In genomic region chr12:117347135-117347534, GRCm38 (mm10) we compare ENCODE assay signal across 20 mouse cellular contexts.
DNase-seq lines count a peak whose midpoint lies in the region; ATAC-seq lines count a peak whose summit lies in the region.
"Had no signal": no experiment of that assay in that cellular context is flagged by ENCODE, and none has a peak within 500 bp of the region (broad histone marks: within the 10 kb centered on the region; RNA-seq: fewer than 3 reads in every experiment).

No protein-coding gene starts in this region.

- no peak for ATAC-seq in heart, embryonic 13.5 days (ENCODE audit: extremely low read depth, insufficient number of reproducible peaks, low FRiP score, low TSS enrichment)
- ATAC-seq in midbrain, embryonic 16.5 days: no peak
- ATAC-seq: activated CD4-positive, CD25-positive, alpha-beta regulatory T cell, adult 4 months; inflammation-experienced regulatory T-cells, adult 6 months had no signal

- H3K9me3 ChIP-seq in heart, embryonic 13.5 days: no peaks in the 10 kb centered on the region
- no peaks in the 10 kb centered on the region for H3K9me3 ChIP-seq in midbrain, embryonic 16.5 days (replicated peaks; ENCODE audit: control insufficient read depth, low read length, poor library complexity, severe bottlenecking)
- H3K9me3 ChIP-seq: embryonic facial prominence, embryonic 15.5 days had no signal

- H3K27ac ChIP-seq in heart, embryonic 13.5 days (replicated peaks): 0 out of 2 replicates have a peak overlapping the region, but pooled peaks have one; percentile 15
- H3K27ac ChIP-seq in midbrain, embryonic 16.5 days (ENCODE audit: low read length): peak overlapping the region; percentile 98
- H3K27ac ChIP-seq: embryonic facial prominence, embryonic 15.5 days; heart, adult 2 months had no signal

- H3K4me3 ChIP-seq in heart, embryonic 13.5 days: no peak overlapping the region
- H3K4me3 ChIP-seq in midbrain, embryonic 16.5 days (ENCODE audit: low read depth, low read length): no peak overlapping the region
- H3K4me3 ChIP-seq: embryonic facial prominence, embryonic 15.5 days; heart, adult 2 months had no signal

- 0 out of 2 replicates have a peak, but pooled peaks cover 10% of the 10 kb centered on the region for H3K27me3 ChIP-seq in heart, embryonic 13.5 days (replicated peaks)
- no peaks in the 10 kb centered on the region for H3K27me3 ChIP-seq in midbrain, embryonic 16.5 days (ENCODE audit: control insufficient read depth, insufficient read depth, low read depth, low read length)
- H3K27me3 ChIP-seq: embryonic facial prominence, embryonic 15.5 days had no signal

- DNase-seq in embryo, embryonic 10 days (ENCODE audit: low spot score): peak; percentile 54
- no peak for DNase-seq in embryo, embryonic 9.5 days (ENCODE audit: extremely low spot score)
- no peak for DNase-seq in heart, postnatal 36 days
- peak; percentile 56 for DNase-seq in retina, embryonic 14.5 days (ENCODE audit: low spot score)
- DNase-seq in retina, postnatal 1 day: no peak
- DNase-seq in layer of hippocampus, adult 9-10 months (ENCODE audit: low spot score): no peak
- DNase-seq: adrenal gland, adult 8-10 months; cerebellum, adult 11-12 months; cerebellum, postnatal 10 days; gastrocnemius, postnatal 25 days; heart, adult 2 months; kidney, adult 8-10 months; kidney, postnatal 10 days; lung, postnatal 14 days; thymus, postnatal 25 days had no signal

- no peaks in the 10 kb centered on the region for H3K36me3 ChIP-seq in heart, embryonic 13.5 days
- H3K36me3 ChIP-seq in midbrain, embryonic 16.5 days (ENCODE audit: control insufficient read depth, insufficient read depth, low read length): no peaks in the 10 kb centered on the region
- H3K36me3 ChIP-seq: embryonic facial prominence, embryonic 15.5 days had no signal

- no peak overlapping the region for H3K9ac ChIP-seq in heart, embryonic 13.5 days
- H3K9ac ChIP-seq in midbrain, embryonic 16.5 days (ENCODE audit: low read depth, low read length): no peak overlapping the region
- H3K9ac ChIP-seq: embryonic facial prominence, embryonic 15.5 days had no signal

- peaks cover 28% of the 10 kb centered on the region for H3K4me1 ChIP-seq in heart, embryonic 13.5 days
- peaks cover 43% of the 10 kb centered on the region for H3K4me1 ChIP-seq in midbrain, embryonic 16.5 days (ENCODE audit: control insufficient read depth, insufficient read depth, low read length)

- intact Hi-C loops in heart, postnatal 36 days (cut with DNase I): no loop called here

- no peak overlapping the region for H3K4me2 ChIP-seq in heart, embryonic 13.5 days
- H3K4me2 ChIP-seq in midbrain, embryonic 16.5 days (ENCODE audit: low read length): no peak overlapping the region
- H3K4me2 ChIP-seq: embryonic facial prominence, embryonic 15.5 days had no signal

- WGBS in heart, embryonic 13.5 days: 51% methylated on average over 3 of the region's 3 CpGs
- WGBS in midbrain, embryonic 16.5 days: 57% methylated on average over 3 of the region's 3 CpGs

Comparison
In these comparisons a context has a peak if more than half of its experiments do, and no peak if none do; other contexts are left out.
1. DNase-seq: peak in embryo, embryonic 10 days (single experiment) and retina, embryonic 14.5 days (single experiment); none in embryo, embryonic 9.5 days (single experiment), heart, postnatal 36 days (0 of 2), retina, postnatal 1 day (single experiment) and layer of hippocampus, adult 9-10 months (single experiment).